Mouse (Mus musculus) kidney, adult 9 months (tissue): ENCODE measurements around the gene Stox2.
A peak's percentile ranks its signal among the peaks of the same experiment; 100 is the strongest.

Source experiments
- DNase-seq: peaks from one replicate; pipeline ENCODE4 v3.0.0; 2022

Stox2 gene

GRCm38 (mm10) chr8:47351914-47352701 is 94.1 kb downstream of the Stox2 start:
- peak; percentile 49 for DNase-seq

GRCm38 (mm10) chr8:47349082-47349481 is 97.1 kb downstream of the Stox2 start:
- DNase-seq: no peak

- DNase-seq: no peak
These were observed 98.4 kb downstream of the Stox2 start for GRCm38 (mm10) chr8:47347809-47348208.

GRCm38 (mm10) chr8:47345772-47346103 is 100.4 kb downstream of the Stox2 start:
- no peak for DNase-seq

GRCm38 (mm10) chr8:47345085-47345771 is 100.9 kb downstream of the Stox2 start:
- DNase-seq: peak; percentile 27

- no peak for DNase-seq
These were observed 104.7 kb downstream of the Stox2 start for GRCm38 (mm10) chr8:47341474-47341873.

- no peak for DNase-seq
These were observed 107.4 kb downstream of the Stox2 start for GRCm38 (mm10) chr8:47338691-47339323.

GRCm38 (mm10) chr8:47336433-47336832 is 109.7 kb downstream of the Stox2 start:
- DNase-seq: no peak

GRCm38 (mm10) chr8:47335940-47336339 is 110.2 kb downstream of the Stox2 start:
- DNase-seq: no peak

- peak; percentile 41 for DNase-seq
These were observed 111.9 kb downstream of the Stox2 start for GRCm38 (mm10) chr8:47334223-47334757.

GRCm38 (mm10) chr8:47332941-47333340 is 113.2 kb downstream of the Stox2 start:
- no peak for DNase-seq

GRCm38 (mm10) chr8:47330982-47331381 is 115.2 kb downstream of the Stox2 start:
- DNase-seq: no peak

GRCm38 (mm10) chr8:47326348-47326747 is 119.8 kb downstream of the Stox2 start:
- DNase-seq: no peak

GRCm38 (mm10) chr8:47324117-47324820 is 121.9 kb downstream of the Stox2 start:
- no peak for DNase-seq

- DNase-seq: no peak
These were observed 124.9 kb downstream of the Stox2 start for GRCm38 (mm10) chr8:47321282-47321681.

- DNase-seq: no peak
These were observed 125.5 kb downstream of the Stox2 start for GRCm38 (mm10) chr8:47320707-47321106.

- no peak for DNase-seq
These were observed 127.7 kb downstream of the Stox2 start for GRCm38 (mm10) chr8:47318468-47318867.

- no peak for DNase-seq
These were observed 138.0 kb downstream of the Stox2 start for GRCm38 (mm10) chr8:47308176-47308575.

GRCm38 (mm10) chr8:47306372-47306771 is 139.8 kb downstream of the Stox2 start:
- no peak for DNase-seq

GRCm38 (mm10) chr8:47305880-47306279 is 140.3 kb downstream of the Stox2 start:
- no peak for DNase-seq

- no peak for DNase-seq
These were observed 147.7 kb downstream of the Stox2 start for GRCm38 (mm10) chr8:47298460-47298859.

- no peak for DNase-seq
These were observed 156.5 kb downstream of the Stox2 start for GRCm38 (mm10) chr8:47289641-47290040.
